Mouse (Mus musculus): ENCODE results near the gene 4933400A11Rik. TPM values are rescaled to one million over a fixed set of nuclear protein-coding genes. Genes with fewer than 3 reads are reported as not detected.
A peak's percentile ranks its signal among the peaks of the same experiment; 100 is the strongest.

The 4933400A11Rik gene
- total RNA-seq (2014; rRNA removed) (not detected in 2 replicates), polyA plus RNA-seq (2015; fragmentation: Nextera tagmentation; extraction: Ambion mirVana) (not detected in 2 replicates)

DNA sequence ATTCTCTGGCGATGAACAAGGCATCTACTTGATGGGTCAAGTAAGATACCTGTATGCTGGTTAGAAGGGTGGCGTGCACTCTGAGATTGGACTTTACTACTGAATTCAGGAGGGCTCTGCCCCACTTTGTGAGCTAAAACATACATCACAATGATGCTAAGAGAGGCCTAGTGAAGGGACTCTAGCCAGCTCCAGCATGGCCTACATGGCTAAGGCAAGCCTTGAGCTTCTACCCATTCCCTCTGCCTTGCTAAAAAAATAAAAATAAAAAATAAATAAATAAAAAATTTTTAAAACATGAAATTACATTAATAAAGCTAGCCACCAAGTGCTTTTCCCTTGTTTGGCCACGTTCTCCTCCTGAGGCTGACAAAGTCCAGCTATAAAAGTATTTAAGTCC is at the start of gene 4933400A11Rik:
Gene 4933400A11Rik (minus strand): TSS at position 101 of the 400 bp plus-strand sequence.
- Histone ChIP-seq H3K4me1 (ENCODE audit: insufficient read depth, low read length) (no peaks in the 10 kb centered on the region), H3K4me2 (ENCODE audit: low read depth, low read length, poor library complexity, severe bottlenecking) (no peak within 1 kb of the TSS), H3K36me3 (ENCODE audit: insufficient read depth, low read length) (no peaks in the 10 kb centered on the region), H3K27me3 (ENCODE audit: insufficient read depth, low read length) (no peaks in the 10 kb centered on the region), H3K27ac (ENCODE audit: low read depth, low read length) (no peak within 1 kb of the TSS), H3K9ac (replicated peaks; ENCODE audit: low read length, poor library complexity, severe bottlenecking) (no peak within 1 kb of the TSS), H3K4me3 (ENCODE audit: low read depth, low read length) (no peak within 1 kb of the TSS), H3K9me3 (ENCODE audit: low read length) (no peaks in the 10 kb centered on the region)
- no peak for DNase-seq (ENCODE audit: low spot score)
- no peak for ATAC-seq (ENCODE audit: low FRiP score)
- TF ChIP-seq CTCF (IDR thresholded peaks at IDR 0.05) = no peak
- WGBS = 87% methylated on average over 3 of the region's 3 CpGs

DNA sequence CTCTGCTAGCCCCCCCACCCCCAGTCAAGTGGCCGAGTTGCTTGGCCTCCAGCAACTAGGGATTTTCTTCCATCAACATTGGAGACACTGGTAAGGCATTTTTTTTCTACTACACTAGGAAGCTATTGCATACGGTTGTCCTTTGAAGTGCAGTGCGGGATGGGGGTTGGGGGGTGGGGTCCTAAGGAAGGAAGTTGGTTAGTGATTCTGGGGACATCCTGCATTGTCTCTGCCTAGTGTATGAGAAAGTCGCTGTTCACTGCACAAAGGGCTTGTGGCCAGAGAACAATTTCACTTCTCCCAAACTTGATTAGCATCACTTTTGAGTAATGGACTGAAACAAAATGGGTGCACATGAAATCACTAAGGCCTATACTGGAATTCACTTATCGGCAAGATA is 48.7 kb upstream of the 4933400A11Rik start:
- 0 out of 2 replicates have a peak, but pooled peaks cover 5% of the 10 kb centered on the region for H3K27me3 ChIP-seq (ENCODE audit: insufficient read depth, low read length)
- no peaks in the 10 kb centered on the region for H3K4me1 ChIP-seq (ENCODE audit: insufficient read depth, low read length)
- H3K4me2 ChIP-seq (ENCODE audit: low read depth, low read length, poor library complexity, severe bottlenecking) = peak overlapping the region; percentile 22
- DNase-seq (ENCODE audit: low spot score) = no peak
- peak overlapping the region; percentile 43; the same call in 1 of the 2 replicates for H3K27ac ChIP-seq (ENCODE audit: low read depth, low read length)
- no peak overlapping the region for H3K9ac ChIP-seq (replicated peaks; ENCODE audit: low read length, poor library complexity, severe bottlenecking)
- H3K9me3 ChIP-seq (ENCODE audit: low read length) = no peaks in the 10 kb centered on the region
- no peak for TF ChIP-seq CTCF (IDR thresholded peaks at IDR 0.05)
- no peak for ATAC-seq (ENCODE audit: low FRiP score)
- H3K4me3 ChIP-seq (ENCODE audit: low read depth, low read length) = no peak overlapping the region; the same call in 1 of the 2 replicates
- H3K36me3 ChIP-seq (ENCODE audit: insufficient read depth, low read length) = no peaks in the 10 kb centered on the region
- WGBS = 24% methylated on average over 5 of the region's 5 CpGs

DNA sequence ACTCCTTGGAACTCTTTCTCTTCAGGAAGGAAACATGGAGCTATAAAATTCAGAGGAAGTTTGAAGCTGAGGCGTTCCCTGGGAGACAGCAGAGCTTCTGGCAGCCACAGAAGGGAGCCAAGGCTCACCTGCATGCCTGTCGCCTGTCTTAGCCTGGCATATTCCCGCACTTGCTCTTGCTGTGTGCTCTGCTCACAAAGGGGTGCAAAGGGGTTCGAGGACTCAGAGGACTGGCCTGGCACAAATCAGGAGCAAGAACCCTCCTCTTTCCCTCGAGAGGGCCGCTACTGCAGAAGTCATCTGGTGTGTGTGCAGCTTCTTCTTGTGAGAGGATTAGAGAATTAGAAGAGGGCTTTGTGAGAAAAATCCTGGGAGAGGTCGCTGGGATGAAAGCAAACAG is 48.3 kb upstream of the 4933400A11Rik start:
- Histone ChIP-seq H3K4me1 (ENCODE audit: insufficient read depth, low read length) (no peaks in the 10 kb centered on the region), H3K4me3 (ENCODE audit: low read depth, low read length) (peak overlapping the region; percentile 1; the same call in 1 of the 2 replicates), H3K9me3 (ENCODE audit: low read length) (no peaks in the 10 kb centered on the region), H3K27ac (ENCODE audit: low read depth, low read length) (peak overlapping the region; percentile 43; the same call in 1 of the 2 replicates), H3K9ac (replicated peaks; ENCODE audit: low read length, poor library complexity, severe bottlenecking) (no peak overlapping the region), H3K36me3 (ENCODE audit: insufficient read depth, low read length) (no peaks in the 10 kb centered on the region), H3K27me3 (ENCODE audit: insufficient read depth, low read length) (0 out of 2 replicates have a peak, but pooled peaks cover 5% of the 10 kb centered on the region), H3K4me2 (ENCODE audit: low read depth, low read length, poor library complexity, severe bottlenecking) (peak overlapping the region; percentile 22)
- WGBS = 18% methylated on average over 7 of the region's 7 CpGs
- ATAC-seq (ENCODE audit: low FRiP score) (no peak), DNase-seq (ENCODE audit: low spot score) (no peak)
- no peak for TF ChIP-seq CTCF (IDR thresholded peaks at IDR 0.05)

DNA sequence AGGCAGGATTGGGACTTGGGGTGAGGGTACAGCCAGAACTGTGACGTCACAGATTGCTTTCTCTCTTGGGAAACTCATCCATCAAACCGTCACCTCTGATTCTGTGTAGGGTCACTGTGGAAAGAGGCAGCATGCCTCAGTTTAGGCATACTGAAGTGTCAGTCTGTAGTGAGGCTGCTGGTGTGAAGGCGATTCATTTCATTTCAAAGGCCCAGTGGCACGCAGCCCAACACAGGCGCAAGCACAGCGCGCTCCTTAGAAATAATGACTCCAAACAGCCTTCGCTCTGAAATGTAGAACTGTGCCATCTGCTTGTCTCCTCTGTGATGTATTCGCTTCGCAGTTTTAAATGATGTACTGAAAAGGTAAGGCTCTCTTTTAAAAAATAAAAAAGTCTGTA is 47.5 kb upstream of the 4933400A11Rik start:
- no peaks in the 10 kb centered on the region for H3K4me1 ChIP-seq (ENCODE audit: insufficient read depth, low read length)
- H3K9me3 ChIP-seq (ENCODE audit: low read length) = no peaks in the 10 kb centered on the region
- no peak overlapping the region for H3K4me3 ChIP-seq (ENCODE audit: low read depth, low read length)
- H3K4me2 ChIP-seq (ENCODE audit: low read depth, low read length, poor library complexity, severe bottlenecking) = peak overlapping the region; percentile 9; the same call in 1 of the 2 replicates
- WGBS = 41% methylated on average over 10 of the region's 10 CpGs
- ATAC-seq (ENCODE audit: low FRiP score) (no peak), DNase-seq (ENCODE audit: low spot score) (peak; percentile 40)
- no peak for TF ChIP-seq CTCF (IDR thresholded peaks at IDR 0.05)
- H3K27me3 ChIP-seq (ENCODE audit: insufficient read depth, low read length) = 0 out of 2 replicates have a peak, but pooled peaks cover 5% of the 10 kb centered on the region
- no peak overlapping the region for H3K9ac ChIP-seq (replicated peaks; ENCODE audit: low read length, poor library complexity, severe bottlenecking)
- no peaks in the 10 kb centered on the region for H3K36me3 ChIP-seq (ENCODE audit: insufficient read depth, low read length)
- H3K27ac ChIP-seq (ENCODE audit: low read depth, low read length) = no peak overlapping the region

DNA sequence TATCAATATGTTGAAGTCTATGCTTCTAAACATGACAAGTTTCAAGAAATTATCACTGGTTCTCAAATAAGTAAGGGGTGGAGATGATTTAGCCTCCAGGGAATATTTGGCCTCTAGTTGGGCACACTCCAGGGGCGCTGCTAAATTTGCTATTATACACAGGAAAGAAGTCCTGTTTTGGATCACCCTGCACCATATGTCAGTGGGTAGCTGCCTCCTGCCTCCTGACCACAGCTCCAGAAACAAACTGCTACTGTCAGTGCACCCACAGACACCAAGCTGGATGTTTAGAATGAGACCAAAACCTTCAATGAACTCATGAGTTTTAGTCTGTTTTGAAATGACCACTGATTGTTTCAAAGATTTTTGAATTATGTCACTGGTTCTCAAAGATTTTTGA is 34.2 kb upstream of the 4933400A11Rik start:
- ATAC-seq (ENCODE audit: low FRiP score) (no peak), DNase-seq (ENCODE audit: low spot score) (no peak)
- no peak overlapping the region for H3K9ac ChIP-seq (replicated peaks; ENCODE audit: low read length, poor library complexity, severe bottlenecking)
- H3K36me3 ChIP-seq (ENCODE audit: insufficient read depth, low read length) = no peaks in the 10 kb centered on the region
- no peak overlapping the region for H3K27ac ChIP-seq (ENCODE audit: low read depth, low read length)
- no peak overlapping the region for H3K4me2 ChIP-seq (ENCODE audit: low read depth, low read length, poor library complexity, severe bottlenecking)
- no peak overlapping the region for H3K4me3 ChIP-seq (ENCODE audit: low read depth, low read length)
- no peaks in the 10 kb centered on the region for H3K27me3 ChIP-seq (ENCODE audit: insufficient read depth, low read length)
- no peaks in the 10 kb centered on the region for H3K4me1 ChIP-seq (ENCODE audit: insufficient read depth, low read length)
- H3K9me3 ChIP-seq (ENCODE audit: low read length) = no peaks in the 10 kb centered on the region
- 83% methylated on average over 1 of the region's 1 CpGs for WGBS
- TF ChIP-seq CTCF (IDR thresholded peaks at IDR 0.05) = no peak

DNA sequence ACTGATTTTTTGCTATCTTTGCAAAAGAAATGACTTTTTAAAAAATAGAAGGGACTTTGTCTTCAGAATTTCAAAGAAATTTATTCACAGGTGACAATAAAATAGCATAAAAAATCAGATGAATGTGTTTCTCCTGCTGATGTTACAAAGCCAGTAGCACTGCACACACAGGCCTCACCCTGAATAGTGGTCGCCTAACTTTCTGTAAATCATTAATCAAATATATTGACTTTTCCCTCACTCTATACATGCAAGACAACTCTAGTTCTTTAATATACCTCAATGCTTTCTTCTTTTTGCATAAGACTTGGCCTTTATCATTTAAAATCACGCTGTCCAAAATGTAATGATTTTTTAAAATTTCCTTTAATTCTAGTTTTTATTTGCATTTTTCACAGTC is 32.3 kb upstream of the 4933400A11Rik start:
- H3K27ac ChIP-seq (ENCODE audit: low read depth, low read length) = no peak overlapping the region
- DNase-seq (ENCODE audit: low spot score) = no peak
- no peak for TF ChIP-seq CTCF (IDR thresholded peaks at IDR 0.05)
- no peak overlapping the region for H3K9ac ChIP-seq (replicated peaks; ENCODE audit: low read length, poor library complexity, severe bottlenecking)
- H3K36me3 ChIP-seq (ENCODE audit: insufficient read depth, low read length) = no peaks in the 10 kb centered on the region
- no peaks in the 10 kb centered on the region for H3K27me3 ChIP-seq (ENCODE audit: insufficient read depth, low read length)
- no peak for ATAC-seq (ENCODE audit: low FRiP score)
- H3K4me3 ChIP-seq (ENCODE audit: low read depth, low read length) = no peak overlapping the region
- H3K4me2 ChIP-seq (ENCODE audit: low read depth, low read length, poor library complexity, severe bottlenecking) = no peak overlapping the region
- H3K9me3 ChIP-seq (ENCODE audit: low read length) = no peaks in the 10 kb centered on the region
- 93% methylated on average over 2 of the region's 2 CpGs for WGBS
- H3K4me1 ChIP-seq (ENCODE audit: insufficient read depth, low read length) = no peaks in the 10 kb centered on the region
